Mouse (Mus musculus): ENCODE data around the gene Ascc2.
"Not testable (repeated sequence)": the region's sequence is repeated elsewhere in the genome, so short reads cannot be mapped to it uniquely, and the experiment has no call there.

Ascc2 gene

GRCm38 (mm10) chr11:4685071-4685470 is 47.5 kb downstream of the Ascc2 start:
- DNase-seq (ENCODE audit: low spot score): no peak

DNA sequence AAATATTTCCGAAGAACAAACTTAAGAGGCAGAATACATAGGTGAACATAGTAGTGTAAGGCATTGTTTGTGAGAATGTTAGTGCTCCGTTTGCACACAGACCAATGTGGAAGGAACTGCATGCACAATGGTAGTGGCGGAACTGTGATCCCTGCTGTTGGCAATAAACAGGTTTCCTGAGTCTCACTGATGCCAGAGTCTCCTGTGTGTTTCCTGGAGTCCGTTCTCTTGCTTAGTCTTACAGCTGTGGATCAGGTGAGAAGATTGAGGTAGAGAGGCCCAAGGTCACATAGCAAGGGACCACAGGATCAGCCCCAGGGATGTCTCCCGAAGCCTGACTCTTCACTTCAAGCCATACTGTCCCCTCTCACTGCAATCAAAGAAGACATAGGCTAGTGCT is 48.0 kb downstream of the Ascc2 start:
- no peak for DNase-seq (ENCODE audit: low spot score)

GRCm38 (mm10) chr11:4687027-4687426 is 49.5 kb downstream of the Ascc2 start:
- no peak for DNase-seq (ENCODE audit: low spot score)

DNA sequence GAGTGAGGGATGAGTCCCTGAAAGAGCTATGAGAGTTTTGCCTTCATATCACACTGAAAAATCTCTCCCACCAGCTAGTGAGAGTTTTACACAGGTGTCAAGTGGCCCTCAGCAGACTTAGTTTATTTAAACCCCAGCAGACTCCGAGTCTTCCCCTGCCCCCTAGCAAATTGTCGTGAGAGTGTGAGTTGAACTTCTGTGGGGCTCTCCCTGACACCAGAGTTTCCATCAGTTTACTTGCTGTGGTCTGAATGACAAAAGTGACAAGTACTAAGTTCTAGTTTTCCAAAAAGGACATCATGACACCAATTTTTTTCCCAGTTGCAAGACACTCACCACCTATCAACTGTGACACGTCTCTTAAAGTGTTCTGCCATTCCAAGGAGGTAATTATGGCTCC is 50.3 kb downstream of the Ascc2 start:
- DNase-seq (ENCODE audit: low spot score): no peak

DNA sequence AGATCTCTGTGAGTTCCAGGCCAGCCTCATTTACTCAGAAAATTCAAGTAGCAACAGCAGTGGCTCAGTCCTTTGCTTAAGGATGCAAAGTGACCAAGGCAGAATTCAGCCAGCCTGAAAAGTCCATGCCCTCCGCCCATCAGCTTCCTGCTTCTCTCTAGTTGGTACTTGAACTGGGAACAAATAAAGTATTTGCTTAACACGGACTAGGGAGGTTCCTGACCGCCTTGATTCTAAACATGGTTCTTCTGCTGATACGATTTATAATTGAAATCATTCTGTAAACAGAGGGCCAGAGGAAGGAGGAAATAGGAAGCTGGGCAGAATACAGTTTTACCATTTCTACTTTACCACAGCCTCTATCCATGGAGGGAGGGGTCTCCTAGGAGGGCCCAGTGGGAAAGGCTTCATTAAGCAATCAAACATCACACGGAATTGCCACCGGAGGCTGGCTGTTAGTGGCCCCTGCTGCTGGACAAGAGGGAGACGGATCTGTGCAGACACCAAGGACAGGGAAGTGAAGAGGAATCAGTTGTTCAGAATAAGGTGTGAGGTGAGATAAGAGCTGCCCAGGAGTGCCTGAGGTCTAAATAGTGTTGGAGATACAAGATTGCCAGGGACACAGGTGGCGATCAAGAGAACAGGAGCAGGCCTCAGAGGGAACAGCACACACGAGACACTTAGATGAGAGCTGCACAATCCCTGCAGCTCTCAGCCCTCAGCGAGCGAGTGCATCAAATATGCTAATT is 51.3 kb downstream of the Ascc2 start:
- DNase-seq (ENCODE audit: low spot score): no peak

DNA sequence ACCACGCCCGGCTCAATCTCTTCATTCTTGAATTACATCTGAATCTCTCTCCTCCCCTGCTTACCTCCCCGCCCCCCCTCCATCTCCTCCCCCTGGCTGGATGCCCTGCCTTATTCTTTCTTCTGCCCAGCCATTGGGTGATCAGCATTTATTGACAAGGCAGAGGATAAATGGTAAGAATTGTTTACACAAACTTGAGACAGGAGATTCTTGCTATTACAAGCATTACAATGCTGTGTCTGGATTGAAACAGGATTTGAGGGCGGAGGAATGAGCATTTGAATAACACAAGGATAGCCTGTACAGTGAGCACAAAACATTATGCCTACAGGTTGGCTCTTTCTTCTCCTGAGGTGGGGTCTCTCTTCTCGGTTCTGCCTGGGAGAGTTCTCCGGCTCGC is 52.8 kb downstream of the Ascc2 start:
- DNase-seq (ENCODE audit: low spot score): no peak

GRCm38 (mm10) chr11:4691213-4691612 is 53.7 kb downstream of the Ascc2 start:
- DNase-seq (ENCODE audit: low spot score): no peak

- no peak for DNase-seq (ENCODE audit: low spot score)
Observed at GRCm38 (mm10) chr11:4692162-4692561, 54.6 kb downstream of the Ascc2 start.

DNA sequence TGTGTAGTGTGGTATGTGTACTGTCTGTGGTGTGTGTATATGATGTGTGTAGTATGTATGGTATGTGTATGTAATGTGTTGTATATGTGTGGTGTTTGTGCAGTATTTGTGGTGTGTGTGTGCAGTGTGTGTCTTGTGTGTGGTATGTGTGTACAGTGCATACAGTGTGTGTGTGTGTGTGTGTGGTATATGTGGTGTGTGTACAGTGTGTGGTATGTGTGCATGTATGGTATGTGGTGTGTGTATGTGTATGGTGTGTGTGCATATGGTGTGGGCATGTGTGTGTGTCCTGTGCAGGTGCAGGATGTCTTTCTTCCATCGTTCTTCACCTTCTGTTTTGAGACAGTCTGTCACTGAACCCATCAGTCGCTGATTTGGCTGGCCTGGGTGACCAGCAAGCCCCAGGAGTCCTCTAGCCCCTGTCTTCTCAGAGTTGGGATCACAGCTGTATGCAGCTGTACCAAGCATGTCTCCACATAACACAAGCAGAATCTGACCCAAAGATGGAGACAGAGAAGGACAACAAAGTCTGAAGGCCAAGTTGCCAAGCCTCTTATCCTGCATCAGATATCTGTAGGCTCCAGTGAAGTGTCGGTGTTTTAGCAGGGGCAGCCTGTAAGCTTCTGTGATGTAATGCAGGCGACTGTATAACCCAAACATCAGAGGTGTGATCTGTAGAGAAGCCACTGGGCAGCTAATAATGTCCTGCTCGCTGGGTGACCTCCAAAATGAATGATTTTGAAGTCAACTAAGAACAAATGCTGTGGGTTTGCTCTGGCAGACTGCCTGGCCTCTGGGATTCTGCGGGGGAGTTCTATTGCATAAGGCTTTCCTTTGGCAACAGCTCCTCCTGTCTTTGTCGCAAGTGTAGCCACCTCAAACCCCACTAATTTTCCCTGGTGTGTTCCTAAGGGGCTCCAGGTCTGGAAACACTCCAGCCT is 59.8 kb downstream of the Ascc2 start:
- DNase-seq (ENCODE audit: low spot score): peak; percentile 68

- no peak for DNase-seq (ENCODE audit: low spot score)
Observed at GRCm38 (mm10) chr11:4700726-4701125, 63.2 kb downstream of the Ascc2 start.

GRCm38 (mm10) chr11:4703688-4704071 is 66.1 kb downstream of the Ascc2 start:
- DNase-seq (ENCODE audit: low spot score): no peak

GRCm38 (mm10) chr11:4704072-4704964 is 66.8 kb downstream of the Ascc2 start, which contains the start of the genes Uqcr10 and Zmat5:
TSS of gene Uqcr10 (minus strand) at chr11:4704342.
TSS of gene Zmat5 (plus strand) at chr11:4704678.
- peak; percentile 94 for DNase-seq (ENCODE audit: low spot score)

GRCm38 (mm10) chr11:4705178-4705577 is 67.6 kb downstream of the Ascc2 start:
- no peak for DNase-seq (ENCODE audit: low spot score)

DNA sequence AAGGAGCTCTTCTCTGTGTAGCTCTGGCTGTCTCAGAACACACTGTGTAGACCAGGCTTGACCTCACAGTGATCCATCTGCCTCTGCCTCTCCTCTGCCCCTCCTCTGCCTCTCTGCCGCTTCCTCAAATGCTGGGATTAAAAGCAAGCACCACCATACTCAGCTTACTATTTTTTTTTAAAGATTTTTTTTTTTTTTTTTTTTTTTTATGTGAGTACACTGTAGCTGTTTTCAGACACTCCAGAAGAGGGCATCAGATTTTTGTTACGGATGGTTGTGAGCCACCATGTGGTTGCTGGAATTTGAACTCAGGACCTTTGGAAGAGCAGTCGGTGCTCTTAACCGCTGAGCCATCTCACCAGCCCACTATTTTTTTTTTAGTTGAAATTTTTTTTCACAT is 72.6 kb downstream of the Ascc2 start:
- not testable (repeated sequence) for DNase-seq (ENCODE audit: low spot score)

DNA sequence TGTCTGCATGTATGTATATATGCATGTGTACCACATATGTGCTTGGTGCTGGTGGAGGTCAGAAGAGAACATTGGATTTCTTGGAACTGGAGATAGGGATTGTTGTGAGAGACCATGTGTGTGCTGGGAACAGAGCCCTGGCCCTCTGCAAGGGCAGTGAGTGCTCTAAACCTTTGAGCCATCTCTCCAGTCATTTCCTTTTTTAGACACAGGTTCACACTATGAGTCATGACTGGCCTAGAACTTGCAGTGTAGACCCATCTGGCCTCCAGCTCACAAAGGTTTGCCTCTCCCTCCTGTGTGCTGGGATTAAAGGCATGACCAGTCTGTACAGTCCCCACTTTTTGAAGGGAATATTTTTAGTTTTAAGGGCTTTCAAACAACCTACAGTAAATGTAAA is 75.3 kb downstream of the Ascc2 start:
- no peak for DNase-seq (ENCODE audit: low spot score)

DNA sequence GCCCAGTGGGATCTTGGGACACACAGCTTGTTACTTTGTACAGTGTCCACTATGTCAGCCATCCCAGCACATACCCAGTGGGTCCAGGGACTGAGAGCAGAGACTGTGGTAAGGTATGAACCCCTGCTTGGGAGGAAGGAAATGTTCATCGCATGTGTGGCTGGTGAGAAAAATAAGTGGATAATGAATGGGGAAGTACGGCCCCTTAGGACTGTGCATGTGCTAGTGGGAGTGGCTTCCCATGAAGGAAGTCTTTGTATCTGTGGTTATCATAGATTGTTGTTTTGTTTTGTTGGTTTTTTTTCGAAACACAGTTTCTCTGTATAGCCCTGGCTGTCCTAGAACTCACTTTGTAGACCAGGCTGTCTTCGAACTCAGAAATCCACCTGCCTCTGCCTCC is 77.2 kb downstream of the Ascc2 start:
- no peak for DNase-seq (ENCODE audit: low spot score)

DNA sequence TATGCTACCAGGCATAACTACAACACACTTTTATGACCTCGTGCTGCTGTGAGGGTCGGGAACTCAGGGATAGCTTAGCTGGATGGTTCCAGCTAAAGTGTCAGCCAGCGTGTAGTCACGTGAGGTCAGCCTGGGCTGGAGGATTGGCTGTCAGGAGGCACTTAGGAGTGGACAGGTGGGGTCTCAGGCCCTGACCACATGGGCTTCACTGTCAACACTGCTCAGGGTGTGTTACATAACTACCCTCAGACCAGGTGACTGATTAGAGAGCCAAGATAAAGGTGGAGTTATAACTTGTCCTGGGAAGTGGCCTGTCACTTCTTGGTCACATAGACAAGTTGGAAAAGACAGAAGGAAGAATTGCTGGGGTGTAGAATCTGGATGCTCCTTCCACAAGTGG is 78.0 kb downstream of the Ascc2 start:
- DNase-seq (ENCODE audit: low spot score): no peak

DNA sequence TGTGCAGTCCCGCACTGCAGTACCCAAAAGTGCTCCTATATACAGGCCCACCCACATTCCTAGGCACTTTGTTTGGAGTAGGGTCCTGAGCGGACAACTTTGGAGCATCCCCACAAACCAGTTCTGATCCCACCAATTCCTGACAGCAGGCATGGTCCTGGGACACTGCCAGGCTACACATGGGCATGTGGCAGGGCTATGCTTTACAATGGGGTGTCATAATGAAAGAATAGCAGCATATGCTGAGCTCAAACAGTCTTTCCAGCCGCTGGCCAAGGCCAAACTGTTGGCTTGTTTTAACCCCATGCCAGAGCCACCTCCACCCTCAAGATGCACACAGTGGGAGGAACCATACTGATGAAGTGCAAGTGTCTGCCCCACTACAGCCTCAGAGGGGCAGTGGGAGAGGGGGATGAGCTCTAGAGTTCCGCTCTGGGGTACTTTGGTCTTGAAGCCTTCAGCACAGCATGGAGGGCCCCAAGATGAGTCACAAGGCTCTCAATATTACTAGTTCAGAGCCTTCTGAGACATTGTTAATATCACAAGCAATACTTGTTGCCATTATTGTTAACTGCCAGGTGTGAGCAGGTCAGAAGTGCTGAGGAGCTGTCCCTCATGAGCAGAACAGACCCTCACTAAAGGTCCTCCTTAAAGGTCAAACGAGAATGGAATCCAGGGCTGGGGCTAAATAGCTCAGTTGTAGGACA is 79.1 kb downstream of the Ascc2 start:
- no peak for DNase-seq (ENCODE audit: low spot score)

DNA sequence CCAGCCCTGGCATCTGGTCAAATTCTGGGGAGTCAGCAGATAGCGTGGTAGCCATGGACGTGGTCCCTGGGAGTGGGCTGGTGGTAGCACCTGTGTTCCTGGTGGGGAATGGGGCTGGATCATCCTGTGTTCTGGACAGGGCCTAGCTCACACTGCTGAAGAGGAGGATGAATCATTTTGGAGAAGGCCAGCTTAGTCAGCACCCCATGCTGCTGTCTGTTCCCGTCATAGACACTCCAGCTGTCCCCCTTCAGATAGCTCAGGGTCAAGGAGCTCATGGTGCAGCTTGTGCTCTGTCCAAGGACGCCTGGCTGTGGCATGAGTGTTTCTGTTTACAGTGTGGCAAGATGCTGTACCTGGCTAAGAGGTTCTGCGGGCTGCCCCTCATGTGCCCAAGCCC is 81.0 kb downstream of the Ascc2 start:
- DNase-seq (ENCODE audit: low spot score): no peak

- no peak for DNase-seq (ENCODE audit: low spot score)
Observed at GRCm38 (mm10) chr11:4719961-4720360, 82.4 kb downstream of the Ascc2 start.

DNA sequence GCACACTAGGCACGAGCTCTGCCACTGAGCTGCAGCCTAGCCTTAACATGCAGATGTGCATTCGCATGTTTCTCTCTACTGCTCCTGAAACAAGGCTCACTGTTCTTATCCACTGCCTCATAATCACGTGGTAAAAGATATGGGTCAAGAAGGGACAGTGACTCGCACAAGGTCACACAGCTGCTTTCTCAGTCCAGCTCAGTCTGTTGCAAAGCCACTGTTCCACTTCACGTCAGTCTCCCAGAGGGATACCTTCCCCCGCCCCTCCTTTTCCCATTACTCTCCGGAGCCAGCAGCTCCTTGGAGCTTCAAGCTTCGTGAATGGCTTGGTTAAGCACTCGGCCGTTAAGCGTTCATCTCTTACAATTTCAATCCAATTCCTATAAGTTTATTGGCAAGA is 82.8 kb downstream of the Ascc2 start:
- no peak for DNase-seq (ENCODE audit: low spot score)
